Comparison of ENCODE assay signal across 8 mouse cellular contexts in genomic region chr9:121983504-121983903, GRCm38 (mm10). TPM values are rescaled to one million over a fixed set of nuclear protein-coding genes. Genes with fewer than 3 reads are reported as not detected.
A peak's percentile ranks its signal among the peaks of the same experiment; 100 is the strongest.
DNase-seq lines count a peak whose midpoint lies in the region; ATAC-seq and TF ChIP-seq lines count a peak whose summit lies in the region.

No protein-coding gene starts in this region.

- H3K4me3 ChIP-seq in embryonic facial prominence, embryonic 11.5 days (ENCODE audit: low read depth, low read length) = no peak overlapping the region
- no peak overlapping the region for H3K4me3 ChIP-seq in lung, embryonic 14.5 days (ENCODE audit: low read depth, low read length)

- H3K27me3 ChIP-seq in embryonic facial prominence, embryonic 11.5 days (ENCODE audit: control insufficient read depth, insufficient read depth, low read length) = no peaks in the 10 kb centered on the region
- H3K27me3 ChIP-seq in lung, embryonic 14.5 days (ENCODE audit: insufficient read depth, low read length) = no peaks in the 10 kb centered on the region

- H3K36me3 ChIP-seq in embryonic facial prominence, embryonic 11.5 days (replicated peaks; ENCODE audit: control insufficient read depth, insufficient read depth, low read depth, low read length) = no peaks in the 10 kb centered on the region
- no peaks in the 10 kb centered on the region; the same call in 1 of the 2 replicates for H3K36me3 ChIP-seq in lung, embryonic 14.5 days (ENCODE audit: insufficient read depth)

- H3K4me1 ChIP-seq in embryonic facial prominence, embryonic 11.5 days (ENCODE audit: control insufficient read depth, insufficient read depth, low read length) = no peaks in the 10 kb centered on the region
- no peaks in the 10 kb centered on the region for H3K4me1 ChIP-seq in lung, embryonic 14.5 days (ENCODE audit: insufficient read depth)

- H3K9ac ChIP-seq in embryonic facial prominence, embryonic 11.5 days (replicated peaks; ENCODE audit: low read length) = no peak overlapping the region
- H3K9ac ChIP-seq in lung, embryonic 14.5 days = no peak overlapping the region

- peak; percentile 26; the same call in 1 of the 2 replicates for ATAC-seq in embryonic facial prominence, embryonic 11.5 days (replicated peaks; ENCODE audit: insufficient number of reproducible peaks, low FRiP score, low TSS enrichment, low read depth)
- peak; percentile 29; the same call in 1 of the 2 replicates for ATAC-seq in lung, embryonic 14.5 days (ENCODE audit: insufficient read depth)

- no peak overlapping the region for H3K4me2 ChIP-seq in embryonic facial prominence, embryonic 11.5 days (ENCODE audit: low read depth, low read length)
- no peak overlapping the region for H3K4me2 ChIP-seq in lung, embryonic 14.5 days

- H3K27ac ChIP-seq in embryonic facial prominence, embryonic 11.5 days (replicated peaks; ENCODE audit: low read depth, low read length) = no peak overlapping the region
- no peak overlapping the region for H3K27ac ChIP-seq in lung, embryonic 14.5 days (ENCODE audit: low read depth)

- 54% methylated on average over 15 of the region's 15 CpGs for WGBS in embryonic facial prominence, embryonic 11.5 days
- 45% methylated on average over 15 of the region's 15 CpGs for WGBS in lung, embryonic 14.5 days

- H3K9me3 ChIP-seq in embryonic facial prominence, embryonic 11.5 days (replicated peaks; ENCODE audit: control insufficient read depth, low read length) = no peaks in the 10 kb centered on the region
- no peaks in the 10 kb centered on the region for H3K9me3 ChIP-seq in lung, embryonic 14.5 days (ENCODE audit: low read depth, low read length)

- peak; percentile 93 for TF ChIP-seq CTCF in lung, embryonic 14.5 days (IDR thresholded peaks at IDR 0.05; ENCODE audit: low read depth)

- DNase-seq in CD4-positive helper T cell, adult 2 months (ENCODE audit: low read depth, low spot score) = peak; percentile 36
- peak; percentile 91 for DNase-seq in adrenal gland, postnatal 14 days
- DNase-seq in embryonic facial prominence, embryonic 11.5 days (ENCODE audit: low spot score) = peak; percentile 63
- DNase-seq in heart, adult 8-10 months (ENCODE audit: low spot score) = peak; percentile 45
- DNase-seq in kidney, postnatal 14 days = peak; percentile 73
- peak; percentile 81 for DNase-seq in lung, embryonic 14.5 days
- peak; percentile 72 for DNase-seq in retina, postnatal 1 day
- peak; percentile 73 for DNase-seq in urinary bladder, postnatal 25 days (ENCODE audit: low spot score)

RNA-seq across cellular contexts. Expression of gene Pomgnt2, which starts 13.4 kb away (rescaled TPM):
- total RNA-seq in adrenal gland, postnatal 14 days (2021) = 12.6 and 15.7 TPM in 2 replicates
- polyA plus RNA-seq in embryonic facial prominence, embryonic 11.5 days (2014; fragmentation: Nextera tagmentation; extraction: Ambion mirVana) = 6.9 and 7.5 TPM in 2 replicates
- total RNA-seq in heart, adult 8-10 months (2022) = 10 to 100 TPM; 15.6 to 18.2 (median 16.7) TPM
- polyA plus RNA-seq in lung, embryonic 14.5 days (2014; fragmentation: Nextera tagmentation; extraction: Ambion mirVana) = 9.9 and 10.5 TPM in 2 replicates

RNA-seq across cellular contexts. Expression of gene Fam198a, which starts 32.7 kb away (rescaled TPM):
- total RNA-seq in adrenal gland, postnatal 14 days (2021) = 2.1 and 2.5 TPM in 2 replicates
- polyA plus RNA-seq in embryonic facial prominence, embryonic 11.5 days (2014; fragmentation: Nextera tagmentation; extraction: Ambion mirVana) = 0.35 and 0.38 TPM in 2 replicates
- under 1 TPM; 0.31 to 0.79 (median 0.59) TPM for total RNA-seq in heart, adult 8-10 months (2022)
- 1.7 and 2.2 TPM in 2 replicates for polyA plus RNA-seq in lung, embryonic 14.5 days (2014; fragmentation: Nextera tagmentation; extraction: Ambion mirVana)

Comparison
In these comparisons a context has a peak if more than half of its experiments do, and no peak if none do; other contexts are left out.
1. DNase-seq: peak in every context shown above with its lines; median percentile 91 in adrenal gland, postnatal 14 days; 81 in lung, embryonic 14.5 days; 73 in kidney, postnatal 14 days; 73 in urinary bladder, postnatal 25 days; 72 in retina, postnatal 1 day; 63 in embryonic facial prominence, embryonic 11.5 days; 45 in heart, adult 8-10 months; 36 in CD4-positive helper T cell, adult 2 months.